Mouse (Mus musculus) intestine, postnatal 0 days (tissue): ENCODE measurements around the gene Trappc6a. TPM values are rescaled to one million over a fixed set of nuclear protein-coding genes. Genes with fewer than 3 reads are reported as not detected.

ENCODE experiments used
- ATAC-seq: fragments of 200-750 bp; cut with Nextera tagmentation; 2 replicates; pipeline ENCODE4 v1.8.0; 2017; ENCODE audit warnings: mild to moderate bottlenecking, moderate TSS enrichment, moderate library complexity
- H3K27ac ChIP-seq: fragments of 300-500 bp; sonication (generic); 2 replicates; pipeline ENCODE4 v1.5.1; 2014; ENCODE audit warnings: mild to moderate bottlenecking, low read depth, low read length, moderate library complexity
- H3K27me3 ChIP-seq: fragments of 300-500 bp; sonication (generic); replicated peaks from 2 replicates; pipeline ENCODE4 v1.6.1; 2014; ENCODE audit warnings: low read length, mixed read lengths; ENCODE audit not compliant: control insufficient read depth, insufficient read depth
- H3K36me3 ChIP-seq: fragments of 300-500 bp; sonication (generic); 2 replicates; pipeline ENCODE4 v1.6.1; 2014; ENCODE audit warnings: mild to moderate bottlenecking, moderate library complexity; ENCODE audit not compliant: control insufficient read depth, insufficient read depth
- H3K4me1 ChIP-seq: fragments of 300-500 bp; sonication (generic); replicated peaks from 2 replicates; pipeline ENCODE4 v1.6.1; 2014; ENCODE audit warnings: antibody characterized with exemption, low read length, mixed read lengths; ENCODE audit not compliant: control insufficient read depth, insufficient read depth
- H3K4me2 ChIP-seq: fragments of 300-500 bp; sonication (generic); replicated peaks from 2 replicates; pipeline ENCODE4 v1.6.1; 2014; ENCODE audit warnings: low read depth, mild to moderate bottlenecking, moderate library complexity
- H3K4me3 ChIP-seq: fragments of 300-500 bp; sonication (generic); 2 replicates; pipeline ENCODE4 v1.5.1; 2014; ENCODE audit warnings: low read depth, low read length
- H3K9ac ChIP-seq: fragments of 300-500 bp; sonication (generic); 2 replicates; pipeline ENCODE4 v1.6.1; 2014; ENCODE audit warnings: mild to moderate bottlenecking, low read depth, low read length
- H3K9me3 ChIP-seq: fragments of 300-500 bp; sonication (generic); 2 replicates; pipeline ENCODE4 v1.6.1; 2016; ENCODE audit warnings: mixed run types; ENCODE audit not compliant: control insufficient read depth
- CTCF ChIP-seq: sonication (generic); IDR thresholded peaks from 2 replicates; pipeline ENCODE4 v1.5.1; 2016; ENCODE audit warnings: low read depth, mild to moderate bottlenecking, control low read depth, antibody characterized with exemption, moderate library complexity
- WGBS: fragments of 180-500 bp; shearing (Covaris S2); extraction: QIAGEN DNeasy Blood & Tissue Kit; methylation state at CpG from one replicate; pipeline ENCODE4 v1.1.7; 2014; 5-methylcytosine and 5-hydroxymethylcytosine counted together
- polyA plus RNA-seq: library from polyadenylated mRNA; unstranded; fragments of >200 nt; fragmentation: Nextera tagmentation; extraction: Ambion mirVana; gene quantifications from 2 replicates; pipeline ENCODE4 v1.2.1, GENCODE M21; 2015

Gene Trappc6a
- polyA plus RNA-seq, 1 experiment from 2014 or later, result 108 TPM

DNA sequence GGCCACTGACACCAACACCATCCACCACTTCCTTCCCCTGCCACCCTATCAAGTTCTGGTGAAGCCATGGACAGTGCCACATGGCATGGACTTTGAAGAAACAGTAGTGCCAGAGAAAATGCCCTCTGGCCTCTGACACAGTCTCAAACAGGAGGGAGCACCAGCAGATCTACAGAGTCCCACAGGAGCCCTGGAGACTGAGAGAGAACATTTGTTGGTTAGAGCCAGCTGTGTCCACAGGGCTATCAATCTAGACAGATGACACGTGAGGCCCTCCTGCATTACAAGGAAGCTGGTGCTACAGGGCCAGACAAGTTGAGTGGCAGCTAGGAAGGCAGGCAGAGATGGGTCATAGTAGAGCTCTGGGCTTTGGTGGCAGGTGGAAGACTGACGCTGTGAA, 44.2 kb downstream of the Trappc6a start:
- no peaks in the 10 kb centered on the region for H3K9me3 ChIP-seq
- H3K9ac ChIP-seq, result 0 out of 2 replicates have a peak overlapping the region, but pooled peaks have one; percentile 11
- H3K27me3 ChIP-seq, result no peaks in the 10 kb centered on the region
- ATAC-seq, result peak; percentile 68
- H3K4me2 ChIP-seq, result no peak overlapping the region
- H3K27ac ChIP-seq, result peak overlapping the region; percentile 57
- peaks cover 12% of the 10 kb centered on the region; the same call in 1 of the 2 replicates for H3K36me3 ChIP-seq
- no peak for TF ChIP-seq CTCF
- H3K4me1 ChIP-seq, result peaks cover 15% of the 10 kb centered on the region; the same call in 1 of the 2 replicates
- 32% methylated on average over 2 of the region's 2 CpGs for WGBS
- H3K4me3 ChIP-seq, result no peak overlapping the region

- no peak overlapping the region for H3K27ac ChIP-seq
- H3K27me3 ChIP-seq, result no peaks in the 10 kb centered on the region
- no peak overlapping the region for H3K4me2 ChIP-seq
- TF ChIP-seq CTCF, result no peak
- no peaks in the 10 kb centered on the region for H3K9me3 ChIP-seq
- no peak overlapping the region for H3K4me3 ChIP-seq
- no peak overlapping the region for H3K9ac ChIP-seq
- H3K36me3 ChIP-seq, result peaks cover 12% of the 10 kb centered on the region; the same call in 1 of the 2 replicates
- WGBS, result 80% methylated on average over 1 of the region's 1 CpGs
- H3K4me1 ChIP-seq, result peaks cover 13% of the 10 kb centered on the region; the same call in 1 of the 2 replicates
- no peak for ATAC-seq
Observed at GRCm38 (mm10) chr7:19554168-19554567, 46.0 kb downstream of the Trappc6a start.

DNA sequence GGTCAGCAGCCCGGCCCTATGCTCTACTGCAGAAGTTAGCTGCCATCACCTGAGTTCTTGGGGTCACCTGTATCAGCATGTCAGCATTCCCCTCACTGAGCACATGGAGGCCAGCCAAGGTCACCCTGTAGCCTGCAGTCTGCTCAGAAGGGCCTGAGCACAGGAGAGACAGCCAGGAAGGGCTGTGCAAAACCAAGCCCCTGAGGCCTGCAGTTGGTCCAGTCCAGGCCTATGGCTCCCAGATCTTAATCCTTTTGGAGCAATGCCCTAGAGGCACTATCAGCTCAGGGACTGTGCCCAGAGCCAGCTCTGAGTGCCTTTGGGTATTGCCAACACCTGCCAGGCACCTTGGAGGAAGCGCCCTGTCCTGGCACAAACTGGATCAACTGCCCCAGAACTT, 48.9 kb downstream of the Trappc6a start:
- 90% methylated on average over 2 of the region's 2 CpGs for whole genome bisulfite sequencing
- no peak overlapping the region for H3K9ac ChIP-seq

GRCm38 (mm10) chr7:19557982-19558900, 50.0 kb downstream of the Trappc6a start:
- H3K9ac ChIP-seq, result no peak overlapping the region

More for the DNA sequence above, 48.9 kb downstream of the Trappc6a start:
- no peak overlapping the region for H3K4me2 ChIP-seq
- H3K36me3 ChIP-seq, result peaks cover 12% of the 10 kb centered on the region; the same call in 1 of the 2 replicates
- no peak overlapping the region for H3K4me3 ChIP-seq
- no peak for TF ChIP-seq CTCF
- ATAC-seq, result no peak
- no peak overlapping the region; the same call in 1 of the 2 replicates for H3K27ac ChIP-seq
- H3K4me1 ChIP-seq, result peaks cover 17% of the 10 kb centered on the region; the same call in 1 of the 2 replicates
- no peaks in the 10 kb centered on the region for H3K9me3 ChIP-seq
- no peaks in the 10 kb centered on the region for H3K27me3 ChIP-seq

GRCm38 (mm10) chr7:19558965-19559364, 50.8 kb downstream of the Trappc6a start:
- Histone ChIP-seq H3K9ac (peak overlapping the region; percentile 7; the same call in 1 of the 2 replicates), H3K4me1 (peaks cover 12% of the 10 kb centered on the region; the same call in 1 of the 2 replicates), H3K4me3 (no peak overlapping the region), H3K27me3 (no peaks in the 10 kb centered on the region), H3K4me2 (peak overlapping the region; percentile 27; the same call in 1 of the 2 replicates), H3K9me3 (no peaks in the 10 kb centered on the region), H3K27ac (no peak overlapping the region), H3K36me3 (peaks cover 5% of the 10 kb centered on the region; the same call in 1 of the 2 replicates)
- TF ChIP-seq CTCF, result peak; percentile 68
- 61% methylated on average over 2 of the region's 2 CpGs for WGBS
- ATAC-seq, result no peak

More at GRCm38 (mm10) chr7:19557982-19558900, 50.0 kb downstream of the Trappc6a start:
- peaks cover 12% of the 10 kb centered on the region; the same call in 1 of the 2 replicates for H3K4me1 ChIP-seq
- no peak overlapping the region for H3K4me3 ChIP-seq
- no peaks in the 10 kb centered on the region for H3K9me3 ChIP-seq
- H3K27ac ChIP-seq, result peak overlapping the region; percentile 15; the same call in 1 of the 2 replicates
- H3K27me3 ChIP-seq, result no peaks in the 10 kb centered on the region
- H3K36me3 ChIP-seq, result peaks cover 12% of the 10 kb centered on the region; the same call in 1 of the 2 replicates
- ATAC-seq, result no peak
- H3K4me2 ChIP-seq, result no peak overlapping the region; the same call in 1 of the 2 replicates
- 91% methylated on average over 6 of the region's 6 CpGs for WGBS
- TF ChIP-seq CTCF, result no peak

GRCm38 (mm10) chr7:19560491-19561260, 52.5 kb downstream of the Trappc6a start:
- H3K9me3 ChIP-seq, result no peaks in the 10 kb centered on the region
- peak overlapping the region; percentile 88 for H3K27ac ChIP-seq
- H3K4me3 ChIP-seq, result peak overlapping the region; percentile 90
- peaks cover 12% of the 10 kb centered on the region; the same call in 1 of the 2 replicates for H3K4me1 ChIP-seq
- peaks cover 17% of the 10 kb centered on the region for H3K36me3 ChIP-seq
- no peak for TF ChIP-seq CTCF
- WGBS, result 9% methylated on average over 11 of the region's 11 CpGs
- peak overlapping the region; percentile 75 for H3K9ac ChIP-seq
- no peak for ATAC-seq
- no peaks in the 10 kb centered on the region for H3K27me3 ChIP-seq
- H3K4me2 ChIP-seq, result peak overlapping the region; percentile 96
